Mouse (Mus musculus) urinary bladder, postnatal 36 days (tissue): ENCODE data around the gene Sel1l.
A peak's percentile ranks its signal among the peaks of the same experiment; 100 is the strongest.

Experiments used
- DNase-seq, 2 experiments: peaks; one replicate each; pipeline ENCODE4 v3.0.0; 2022; ENCODE audit warnings: low spot score in 2 of 2, mixed read lengths in 1 of 2

Gene Sel1l

GRCm38 (mm10) chr12:91849045-91849467 is at the start of gene Sel1l:
TSS of gene Sel1l (minus strand) at chr12:91849157.
- DNase-seq = peak; percentile 96 to 98

- DNase-seq = no peak
Observed at GRCm38 (mm10) chr12:91892622-91893560, 43.9 kb upstream of the Sel1l start.

GRCm38 (mm10) chr12:91880431-91880830 is 31.5 kb upstream of the Sel1l start:
- no peak for DNase-seq

GRCm38 (mm10) chr12:91878912-91879250 is 29.9 kb upstream of the Sel1l start:
- DNase-seq = no peak

- no peak for DNase-seq
Observed at GRCm38 (mm10) chr12:91878056-91878911, 29.3 kb upstream of the Sel1l start.

- DNase-seq = no peak
Observed at GRCm38 (mm10) chr12:91877646-91878045, 28.7 kb upstream of the Sel1l start.

- DNase-seq = no peak
Observed at GRCm38 (mm10) chr12:91870671-91871070, 21.7 kb upstream of the Sel1l start.

- DNase-seq = no peak
Observed at GRCm38 (mm10) chr12:91869352-91869751, 20.4 kb upstream of the Sel1l start.

- DNase-seq = no peak
Observed at GRCm38 (mm10) chr12:91854330-91854729, 5.4 kb upstream of the Sel1l start.

GRCm38 (mm10) chr12:91848394-91849044 is 438 bp downstream of the Sel1l start:
- DNase-seq = peak; percentile 6 to 12

- no peak for DNase-seq
Observed at GRCm38 (mm10) chr12:91846038-91846437, 2.9 kb downstream of the Sel1l start.

- DNase-seq = no peak
Observed at GRCm38 (mm10) chr12:91845393-91845792, 3.6 kb downstream of the Sel1l start.

GRCm38 (mm10) chr12:91844542-91844941 is 4.4 kb downstream of the Sel1l start:
- no peak for DNase-seq

GRCm38 (mm10) chr12:91843888-91844287 is 5.1 kb downstream of the Sel1l start:
- no peak for DNase-seq

- DNase-seq = no peak
Observed at GRCm38 (mm10) chr12:91841714-91842113, 7.2 kb downstream of the Sel1l start.

GRCm38 (mm10) chr12:91838261-91838660 is 10.7 kb downstream of the Sel1l start:
- no peak for DNase-seq

GRCm38 (mm10) chr12:91837401-91838065 is 11.4 kb downstream of the Sel1l start:
- no peak for DNase-seq

GRCm38 (mm10) chr12:91833939-91834333 is 15.0 kb downstream of the Sel1l start:
- DNase-seq = no peak

GRCm38 (mm10) chr12:91833237-91833938 is 15.6 kb downstream of the Sel1l start:
- no peak for DNase-seq

- DNase-seq = no peak
Observed at GRCm38 (mm10) chr12:91831410-91831809, 17.5 kb downstream of the Sel1l start.

- DNase-seq = no peak
Observed at GRCm38 (mm10) chr12:91820461-91820860, 28.5 kb downstream of the Sel1l start.
